Mouse (Mus musculus): ENCODE measurements around the gene Hexim2. TPM values are rescaled to one million over a fixed set of nuclear protein-coding genes. Genes with fewer than 3 reads are reported as not detected.

Hexim2 gene
- total and polyA plus RNA-seq, 2 experiments from 2014 or later: 40.5 to 46.3 TPM

- WGBS: 73% methylated on average over 2 of the region's 2 CpGs
- Histone ChIP-seq H3K4me3 (ENCODE audit: low read depth, low read length) (peak overlapping the region; percentile 5; the same call in 1 of the 2 replicates), H3K4me1 (ENCODE audit: insufficient read depth, low read length) (no peaks in the 10 kb centered on the region), H3K9me3 (ENCODE audit: low read length) (no peaks in the 10 kb centered on the region), H3K27ac (ENCODE audit: low read depth, low read length) (no peak overlapping the region), H3K36me3 (ENCODE audit: insufficient read depth, low read length) (no peaks in the 10 kb centered on the region), H3K9ac (replicated peaks; ENCODE audit: low read length, poor library complexity, severe bottlenecking) (no peak overlapping the region), H3K27me3 (ENCODE audit: insufficient read depth, low read length) (no peaks in the 10 kb centered on the region), H3K4me2 (ENCODE audit: low read depth, low read length, poor library complexity, severe bottlenecking) (peak overlapping the region; percentile 92)
- ATAC-seq (ENCODE audit: low FRiP score) (no peak), DNase-seq (ENCODE audit: low spot score) (no peak)
- no peak for TF ChIP-seq CTCF (IDR thresholded peaks at IDR 0.05)
Measured at GRCm38 (mm10) chr11:103118866-103119265, 13.4 kb upstream of the Hexim2 start.

DNA sequence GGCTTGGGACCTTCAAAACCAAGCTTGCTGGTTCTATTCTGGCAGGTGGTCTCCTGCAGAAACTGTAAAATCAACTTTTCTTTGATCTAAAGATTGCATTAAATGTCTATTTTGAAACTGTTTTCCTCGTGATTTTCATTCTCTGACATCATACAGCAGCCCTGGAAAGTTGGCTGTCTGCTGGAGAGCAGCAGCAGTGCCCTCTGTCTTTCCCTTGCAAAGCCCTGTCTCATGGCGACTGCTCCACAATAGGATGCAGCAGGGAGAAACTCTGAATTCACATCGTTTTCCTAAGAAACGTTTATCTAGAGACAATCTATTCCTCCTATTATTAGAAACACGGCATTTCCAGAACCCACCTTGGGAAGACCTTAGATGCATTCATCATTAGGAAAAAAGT is 12.6 kb upstream of the Hexim2 start:
- H3K27ac ChIP-seq (ENCODE audit: low read depth, low read length): no peak overlapping the region
- no peak for ATAC-seq (ENCODE audit: low FRiP score)
- H3K9me3 ChIP-seq (ENCODE audit: low read length): no peaks in the 10 kb centered on the region
- 53% methylated on average over 5 of the region's 5 CpGs for WGBS
- no peaks in the 10 kb centered on the region for H3K36me3 ChIP-seq (ENCODE audit: insufficient read depth, low read length)
- TF ChIP-seq CTCF (IDR thresholded peaks at IDR 0.05): peak; percentile 45
- H3K27me3 ChIP-seq (ENCODE audit: insufficient read depth, low read length): no peaks in the 10 kb centered on the region
- DNase-seq (ENCODE audit: low spot score): no peak
- H3K4me2 ChIP-seq (ENCODE audit: low read depth, low read length, poor library complexity, severe bottlenecking): no peak overlapping the region
- H3K4me1 ChIP-seq (ENCODE audit: insufficient read depth, low read length): no peaks in the 10 kb centered on the region
- no peak overlapping the region for H3K9ac ChIP-seq (replicated peaks; ENCODE audit: low read length, poor library complexity, severe bottlenecking)
- H3K4me3 ChIP-seq (ENCODE audit: low read depth, low read length): no peak overlapping the region

DNA sequence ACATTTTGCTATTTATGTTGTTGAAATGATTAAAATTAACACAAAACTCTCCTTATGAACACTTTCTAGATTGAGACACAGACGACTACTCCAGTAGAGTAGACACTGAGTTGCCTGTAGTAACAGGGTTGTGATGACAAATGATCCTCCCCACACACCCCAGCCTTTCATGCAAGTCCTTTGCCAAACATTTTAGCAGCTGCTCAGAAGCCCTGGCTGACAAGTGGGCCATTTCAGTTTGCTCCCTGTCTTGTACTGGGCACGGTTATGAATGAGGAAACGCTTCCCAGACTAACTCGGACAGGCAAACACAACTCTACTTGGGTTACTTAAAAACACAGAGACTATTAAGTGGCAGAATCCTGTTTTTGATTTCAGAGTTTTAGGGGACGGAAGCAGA is 11.9 kb upstream of the Hexim2 start:
- Histone ChIP-seq H3K4me2 (ENCODE audit: low read depth, low read length, poor library complexity, severe bottlenecking) (no peak overlapping the region), H3K36me3 (ENCODE audit: insufficient read depth, low read length) (no peaks in the 10 kb centered on the region), H3K9ac (replicated peaks; ENCODE audit: low read length, poor library complexity, severe bottlenecking) (no peak overlapping the region), H3K27ac (ENCODE audit: low read depth, low read length) (no peak overlapping the region), H3K9me3 (ENCODE audit: low read length) (no peaks in the 10 kb centered on the region), H3K27me3 (ENCODE audit: insufficient read depth, low read length) (no peaks in the 10 kb centered on the region), H3K4me3 (ENCODE audit: low read depth, low read length) (no peak overlapping the region), H3K4me1 (ENCODE audit: insufficient read depth, low read length) (no peaks in the 10 kb centered on the region)
- no peak for ATAC-seq (ENCODE audit: low FRiP score)
- WGBS: 70% methylated on average over 5 of the region's 5 CpGs
- DNase-seq (ENCODE audit: low spot score): peak; percentile 31
- no peak for TF ChIP-seq CTCF (IDR thresholded peaks at IDR 0.05)

GRCm38 (mm10) chr11:103132576-103133455 is 587 bp downstream of the Hexim2 start:
- Histone ChIP-seq H3K4me2 (ENCODE audit: low read depth, low read length, poor library complexity, severe bottlenecking) (peak overlapping the region; percentile 65), H3K36me3 (ENCODE audit: insufficient read depth, low read length) (no peaks in the 10 kb centered on the region), H3K9ac (replicated peaks; ENCODE audit: low read length, poor library complexity, severe bottlenecking) (peak overlapping the region; percentile 98), H3K9me3 (ENCODE audit: low read length) (no peaks in the 10 kb centered on the region), H3K4me3 (ENCODE audit: low read depth, low read length) (peak overlapping the region; percentile 87), H3K27ac (ENCODE audit: low read depth, low read length) (peak overlapping the region; percentile 100), H3K27me3 (ENCODE audit: insufficient read depth, low read length) (no peaks in the 10 kb centered on the region), H3K4me1 (ENCODE audit: insufficient read depth, low read length) (0 out of 2 replicates have a peak, but pooled peaks cover 7% of the 10 kb centered on the region)
- peak; percentile 94 for ATAC-seq (ENCODE audit: low FRiP score)
- peak; percentile 100 for DNase-seq (ENCODE audit: low spot score)
- TF ChIP-seq CTCF (IDR thresholded peaks at IDR 0.05): no peak
- WGBS: under 1% methylated on average over 46 of the region's 58 CpGs

- TF ChIP-seq CTCF (IDR thresholded peaks at IDR 0.05): no peak
- Histone ChIP-seq H3K9me3 (ENCODE audit: low read length) (no peaks in the 10 kb centered on the region), H3K27me3 (ENCODE audit: insufficient read depth, low read length) (no peaks in the 10 kb centered on the region), H3K4me3 (ENCODE audit: low read depth, low read length) (peak overlapping the region; percentile 14), H3K9ac (replicated peaks; ENCODE audit: low read length, poor library complexity, severe bottlenecking) (peak overlapping the region; percentile 48; the same call in 1 of the 2 replicates), H3K4me1 (ENCODE audit: insufficient read depth, low read length) (0 out of 2 replicates have a peak, but pooled peaks cover 7% of the 10 kb centered on the region), H3K4me2 (ENCODE audit: low read depth, low read length, poor library complexity, severe bottlenecking) (peak overlapping the region; percentile 43), H3K36me3 (ENCODE audit: insufficient read depth, low read length) (peaks cover 5% of the 10 kb centered on the region), H3K27ac (ENCODE audit: low read depth, low read length) (peak overlapping the region; percentile 79)
- 49% methylated on average over 6 of the region's 6 CpGs for WGBS
- DNase-seq (ENCODE audit: low spot score): no peak
- no peak; the same call in 1 of the 2 replicates for ATAC-seq (ENCODE audit: low FRiP score)
Measured at GRCm38 (mm10) chr11:103133456-103134185, 1.4 kb downstream of the Hexim2 start.

All from midbrain, postnatal 0 days (tissue).